Mouse (Mus musculus) embryonic facial prominence, embryonic 12.5 days (tissue): ENCODE results near the gene Lsm7. TPM values are rescaled to one million over a fixed set of nuclear protein-coding genes. Genes with fewer than 3 reads are reported as not detected.
A peak's percentile ranks its signal among the peaks of the same experiment; 100 is the strongest.
"Not testable (repeated sequence)": the region's sequence is repeated elsewhere in the genome, so short reads cannot be mapped to it uniquely, and the experiment has no call there.

Source experiments
- ATAC-seq: fragments of 200-750 bp; cut with Nextera tagmentation; 2 replicates; pipeline ENCODE4 v1.8.0; 2017; ENCODE audit not compliant: insufficient number of reproducible peaks, insufficient read depth, low FRiP score, low TSS enrichment
- H3K27ac ChIP-seq: fragments of 300-500 bp; sonication (generic); 2 replicates; pipeline ENCODE4 v1.5.1; 2016; ENCODE audit warnings: mild to moderate bottlenecking
- H3K27me3 ChIP-seq: fragments of 300-500 bp; sonication (generic); 2 replicates; pipeline ENCODE4 v1.6.1; 2016; ENCODE audit warnings: mild to moderate bottlenecking, moderate library complexity
- H3K36me3 ChIP-seq: fragments of 300-500 bp; sonication (generic); 2 replicates; pipeline ENCODE4 v1.6.1; 2016; ENCODE audit warnings: mild to moderate bottlenecking
- H3K4me1 ChIP-seq: fragments of 300-500 bp; sonication (generic); 2 replicates; pipeline ENCODE4 v1.6.1; 2016
- H3K4me2 ChIP-seq: fragments of 300-500 bp; sonication (generic); replicated peaks from 2 replicates; pipeline ENCODE4 v1.6.1; 2016; ENCODE audit warnings: mild to moderate bottlenecking, moderate library complexity
- H3K4me3 ChIP-seq: fragments of 300-500 bp; sonication (generic); 2 replicates; pipeline ENCODE4 v1.5.1; 2016; ENCODE audit warnings: mild to moderate bottlenecking
- H3K9ac ChIP-seq: fragments of 300-500 bp; sonication (generic); 2 replicates; pipeline ENCODE4 v1.6.1; 2016; ENCODE audit warnings: mild to moderate bottlenecking, moderate library complexity
- H3K9me3 ChIP-seq: fragments of 300-500 bp; sonication (generic); 2 replicates; pipeline ENCODE4 v1.6.1; 2016; ENCODE audit warnings: mild to moderate bottlenecking, moderate library complexity
- WGBS: fragments of 180-500 bp; shearing (Covaris S2); methylation state at CpG from one replicate; pipeline ENCODE4 v1.1.7; 2016; 5-methylcytosine and 5-hydroxymethylcytosine counted together
- polyA plus RNA-seq: library from polyadenylated mRNA; unstranded; fragments of >200 nt; fragmentation: Nextera tagmentation; extraction: Ambion mirVana; gene quantifications from 2 replicates; pipeline ENCODE4 v1.2.1, GENCODE M21; 2016

Gene Lsm7
- polyA plus RNA-seq, 1 experiment from 2014 or later: 314 TPM

GRCm38 (mm10) chr10:80821991-80822390, 33.0 kb downstream of the Lsm7 start:
- no peaks in the 10 kb centered on the region for H3K4me1 ChIP-seq
- 43% methylated on average over 2 of the region's 2 CpGs for WGBS

GRCm38 (mm10) chr10:80819406-80819805, 35.6 kb downstream of the Lsm7 start:
- Histone ChIP-seq H3K4me2 (no peak overlapping the region), H3K27me3 (no peaks in the 10 kb centered on the region), H3K9me3 (no peaks in the 10 kb centered on the region), H3K4me1 (no peaks in the 10 kb centered on the region), H3K9ac (no peak overlapping the region), H3K36me3 (no peaks in the 10 kb centered on the region), H3K27ac (no peak overlapping the region), H3K4me3 (no peak overlapping the region)
- no peak for ATAC-seq
- WGBS: 46% methylated on average over 3 of the region's 3 CpGs

More at GRCm38 (mm10) chr10:80821991-80822390, 33.0 kb downstream of the Lsm7 start:
- no peaks in the 10 kb centered on the region for H3K9me3 ChIP-seq
- H3K36me3 ChIP-seq: no peaks in the 10 kb centered on the region
- no peak overlapping the region for H3K27ac ChIP-seq
- ATAC-seq: no peak
- H3K4me3 ChIP-seq: no peak overlapping the region
- H3K4me2 ChIP-seq: no peak overlapping the region
- no peaks in the 10 kb centered on the region for H3K27me3 ChIP-seq
- H3K9ac ChIP-seq: no peak overlapping the region

- WGBS: 64% methylated on average over 6 of the region's 6 CpGs
- H3K36me3 ChIP-seq: no peaks in the 10 kb centered on the region
- no peaks in the 10 kb centered on the region for H3K9me3 ChIP-seq
- no peaks in the 10 kb centered on the region for H3K4me1 ChIP-seq
- no peak overlapping the region for H3K4me2 ChIP-seq
- H3K27ac ChIP-seq: no peak overlapping the region
- H3K9ac ChIP-seq: no peak overlapping the region
- no peak for ATAC-seq
- H3K27me3 ChIP-seq: no peaks in the 10 kb centered on the region
- H3K4me3 ChIP-seq: no peak overlapping the region
These were observed 36.3 kb downstream of the Lsm7 start for GRCm38 (mm10) chr10:80818599-80819281.

GRCm38 (mm10) chr10:80817955-80818354, 37.1 kb downstream of the Lsm7 start:
- not testable (repeated sequence) for H3K9ac ChIP-seq, H3K27me3 ChIP-seq, H3K4me1 ChIP-seq, H3K36me3 ChIP-seq, H3K9me3 ChIP-seq, ATAC-seq, H3K27ac ChIP-seq, H3K4me3 ChIP-seq, H3K4me2 ChIP-seq
- 78% methylated on average over 7 of the region's 7 CpGs for WGBS

GRCm38 (mm10) chr10:80817164-80817563, 37.8 kb downstream of the Lsm7 start:
- H3K36me3 ChIP-seq: no peaks in the 10 kb centered on the region
- 75% methylated on average over 2 of the region's 2 CpGs for WGBS
- ATAC-seq: no peak

GRCm38 (mm10) chr10:80816303-80816702, 38.7 kb downstream of the Lsm7 start:
- ATAC-seq, H3K4me1 ChIP-seq, H3K4me2 ChIP-seq, H3K4me3 ChIP-seq, H3K27ac ChIP-seq, H3K36me3 ChIP-seq, H3K9me3 ChIP-seq, H3K27me3 ChIP-seq, H3K9ac ChIP-seq: not testable (repeated sequence)
- 89% methylated on average over 3 of the region's 3 CpGs for WGBS

More at GRCm38 (mm10) chr10:80817164-80817563, 37.8 kb downstream of the Lsm7 start:
- Histone ChIP-seq H3K4me1 (no peaks in the 10 kb centered on the region), H3K9ac (no peak overlapping the region), H3K9me3 (no peaks in the 10 kb centered on the region), H3K27ac (no peak overlapping the region), H3K4me2 (no peak overlapping the region), H3K27me3 (0 out of 2 replicates have a peak, but pooled peaks cover 5% of the 10 kb centered on the region), H3K4me3 (no peak overlapping the region)

GRCm38 (mm10) chr10:80814800-80815199, 40.2 kb downstream of the Lsm7 start:
- no peak overlapping the region for H3K27ac ChIP-seq

GRCm38 (mm10) chr10:80813366-80813765, 41.6 kb downstream of the Lsm7 start, which contains the start of gene Jsrp1:
TSS of gene Jsrp1 (minus strand) at chr10:80813498.
- WGBS: 82% methylated on average over 4 of the region's 4 CpGs
- no peak for ATAC-seq
- Histone ChIP-seq H3K9ac (no peak within 1 kb of the TSS), H3K9me3 (no peaks in the 10 kb centered on the region), H3K27ac (no peak within 1 kb of the TSS), H3K4me2 (no peak within 1 kb of the TSS), H3K27me3 (peaks cover 30% of the 10 kb centered on the region), H3K36me3 (no peaks in the 10 kb centered on the region), H3K4me3 (no peak within 1 kb of the TSS), H3K4me1 (peaks cover 14% of the 10 kb centered on the region)

More at GRCm38 (mm10) chr10:80814800-80815199, 40.2 kb downstream of the Lsm7 start:
- H3K27me3 ChIP-seq: peaks cover 17% of the 10 kb centered on the region; the same call in 1 of the 2 replicates
- no peak overlapping the region for H3K4me2 ChIP-seq
- H3K4me3 ChIP-seq: no peak overlapping the region
- no peaks in the 10 kb centered on the region for H3K9me3 ChIP-seq
- no peaks in the 10 kb centered on the region for H3K36me3 ChIP-seq
- WGBS: 68% methylated on average over 7 of the region's 7 CpGs
- H3K9ac ChIP-seq: no peak overlapping the region
- H3K4me1 ChIP-seq: peaks cover 4% of the 10 kb centered on the region
- no peak for ATAC-seq

GRCm38 (mm10) chr10:80812391-80813041, 42.5 kb downstream of the Lsm7 start:
- Histone ChIP-seq H3K9ac (no peak overlapping the region), H3K36me3 (no peaks in the 10 kb centered on the region), H3K4me2 (no peak overlapping the region), H3K27me3 (peaks cover 36% of the 10 kb centered on the region), H3K4me3 (no peak overlapping the region), H3K4me1 (peaks cover 23% of the 10 kb centered on the region), H3K27ac (no peak overlapping the region), H3K9me3 (no peaks in the 10 kb centered on the region)
- 64% methylated on average over 5 of the region's 5 CpGs for WGBS
- ATAC-seq: no peak

- WGBS: 10% methylated on average over 20 of the region's 20 CpGs
- H3K4me3 ChIP-seq: no peak overlapping the region
- H3K4me1 ChIP-seq: peaks cover 39% of the 10 kb centered on the region
These were observed 44.9 kb downstream of the Lsm7 start for GRCm38 (mm10) chr10:80810084-80810483.

GRCm38 (mm10) chr10:80808985-80809632, 45.9 kb downstream of the Lsm7 start:
- H3K9ac ChIP-seq: peak overlapping the region; percentile 41; the same call in 1 of the 2 replicates
- no peaks in the 10 kb centered on the region for H3K9me3 ChIP-seq
- H3K36me3 ChIP-seq: peaks cover 15% of the 10 kb centered on the region
- 9% methylated on average over 18 of the region's 18 CpGs for WGBS
- 0 out of 2 replicates have a peak overlapping the region, but pooled peaks have one; percentile 15 for H3K4me3 ChIP-seq
- peaks cover 39% of the 10 kb centered on the region for H3K4me1 ChIP-seq
- no peak overlapping the region for H3K27ac ChIP-seq
- peaks cover 52% of the 10 kb centered on the region for H3K27me3 ChIP-seq
- peak overlapping the region; percentile 97 for H3K4me2 ChIP-seq
- ATAC-seq: no peak

More at GRCm38 (mm10) chr10:80810084-80810483, 44.9 kb downstream of the Lsm7 start:
- no peak overlapping the region for H3K27ac ChIP-seq
- no peak for ATAC-seq
- H3K27me3 ChIP-seq: peaks cover 49% of the 10 kb centered on the region
- peaks cover 5% of the 10 kb centered on the region; the same call in 1 of the 2 replicates for H3K36me3 ChIP-seq
- H3K4me2 ChIP-seq: peak overlapping the region; percentile 25
- H3K9ac ChIP-seq: peak overlapping the region; percentile 19; the same call in 1 of the 2 replicates
- no peaks in the 10 kb centered on the region for H3K9me3 ChIP-seq
